Mouse (Mus musculus): Measurements from ENCODE around the gene Fibp. TPM values are rescaled to one million over a fixed set of nuclear protein-coding genes. Genes with fewer than 3 reads are reported as not detected.
"Not testable (repeated sequence)": the region's sequence is repeated elsewhere in the genome, so short reads cannot be mapped to it uniquely, and the experiment has no call there.

The Fibp gene
- total RNA-seq, 1 experiment from 2014 or later = 67.4 TPM

DNA sequence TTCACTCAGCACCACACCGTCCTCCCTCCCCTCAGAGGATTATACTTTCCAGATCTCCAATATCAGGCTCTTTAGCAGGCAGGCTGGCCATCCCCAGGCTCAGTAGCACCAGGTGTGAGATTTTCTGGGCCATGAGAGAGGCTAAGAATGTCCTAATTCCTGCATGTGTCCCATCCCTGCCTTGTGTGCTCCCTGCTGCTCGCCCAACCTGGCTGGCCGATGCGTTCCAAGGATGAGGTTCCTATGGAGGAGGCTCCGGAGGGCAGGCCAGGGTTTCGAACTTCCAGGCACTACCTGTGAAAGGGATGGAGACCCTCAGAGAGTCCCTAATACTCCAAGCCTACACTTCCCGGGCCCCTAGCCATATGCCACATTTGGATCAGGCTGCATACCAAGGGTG is 25.4 kb downstream of the Fibp start:
- ATAC-seq (replicated peaks; ENCODE audit: low read depth, poor library complexity, severe bottlenecking) = no peak

DNA sequence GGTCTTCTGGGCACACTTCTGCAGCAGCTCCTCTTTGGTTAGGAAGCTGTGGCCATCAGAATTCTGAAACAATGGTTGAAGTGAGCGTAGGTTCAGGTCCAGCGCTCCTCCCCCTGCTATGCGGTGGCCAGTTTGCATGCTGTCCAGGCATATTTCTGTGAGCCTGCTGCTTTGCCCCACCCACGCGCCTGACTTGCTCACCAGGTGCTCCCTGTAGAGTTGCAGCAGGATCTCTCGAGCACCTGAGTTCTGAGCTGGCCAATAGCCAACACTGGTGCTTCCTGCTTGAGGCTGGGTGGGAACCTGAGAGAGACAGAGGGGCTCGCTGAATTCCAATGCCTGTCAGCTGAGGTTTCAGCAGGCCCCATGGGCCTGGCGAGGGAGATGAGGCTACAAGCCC is 25.9 kb downstream of the Fibp start:
- ATAC-seq (replicated peaks; ENCODE audit: low read depth, poor library complexity, severe bottlenecking) = no peak

DNA sequence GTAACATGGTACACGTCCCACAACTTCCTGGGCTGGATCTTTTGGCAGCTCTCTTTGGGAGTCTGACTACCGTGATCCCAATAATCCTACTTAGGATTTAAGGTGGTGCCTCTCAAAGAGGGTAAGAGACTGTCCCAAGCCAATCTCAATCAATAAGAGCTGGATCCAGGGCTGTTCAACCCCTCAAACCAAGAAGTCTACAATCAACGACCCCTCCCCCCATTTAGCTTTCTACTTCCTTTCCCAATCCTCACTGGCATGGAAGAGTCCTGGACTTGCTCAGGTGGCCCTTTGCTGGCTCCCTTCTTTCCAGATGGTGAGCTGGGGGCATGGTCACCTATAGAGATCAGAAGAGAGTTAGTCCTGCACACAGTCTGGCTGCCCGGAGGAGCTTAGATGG is 26.4 kb downstream of the Fibp start:
- ATAC-seq (replicated peaks; ENCODE audit: low read depth, poor library complexity, severe bottlenecking) = no peak

DNA sequence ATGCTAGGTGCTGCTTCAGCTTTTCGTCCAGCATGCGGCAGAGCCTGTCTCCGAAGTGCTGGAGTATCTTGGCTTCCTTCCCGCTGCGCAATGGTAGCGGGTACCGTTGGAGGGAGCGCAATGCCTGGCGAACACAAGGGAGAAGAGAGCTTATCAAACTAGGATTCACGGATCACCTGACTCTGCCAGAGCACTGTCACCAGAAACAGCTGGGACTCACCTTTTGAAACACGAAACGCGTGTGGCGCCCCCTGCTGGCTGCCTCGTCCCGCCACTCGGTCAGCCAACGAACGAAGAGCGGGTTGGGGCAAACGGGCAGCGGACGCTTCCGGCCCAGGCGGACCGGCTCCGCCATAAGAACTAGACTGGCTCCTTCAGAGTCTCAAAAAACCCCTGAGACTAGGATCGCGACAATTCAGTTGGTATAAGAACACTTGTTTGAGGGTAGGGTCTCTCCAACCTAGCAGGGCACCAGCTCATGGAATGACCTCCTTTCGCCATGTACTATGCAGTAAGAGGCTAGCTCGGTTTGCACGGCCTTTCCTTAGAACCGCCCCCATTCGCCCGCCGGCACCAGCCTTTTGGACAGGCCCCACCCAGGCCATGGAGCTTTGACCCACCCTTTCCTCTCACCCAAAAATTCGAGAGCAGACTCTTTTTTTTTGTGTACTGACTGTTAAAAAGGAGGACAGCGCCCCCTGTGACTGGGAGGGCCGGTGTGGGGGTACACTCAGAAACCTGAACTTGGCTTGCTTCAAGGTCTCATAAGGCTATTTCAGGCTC is 27.5 kb downstream of the Fibp start, which contains the start of gene Mus81:
Gene Mus81, minus strand, starts transcription at position 635 of the 783 bp plus-strand sequence.
- ATAC-seq (replicated peaks; ENCODE audit: low read depth, poor library complexity, severe bottlenecking) = peak; percentile 46

DNA sequence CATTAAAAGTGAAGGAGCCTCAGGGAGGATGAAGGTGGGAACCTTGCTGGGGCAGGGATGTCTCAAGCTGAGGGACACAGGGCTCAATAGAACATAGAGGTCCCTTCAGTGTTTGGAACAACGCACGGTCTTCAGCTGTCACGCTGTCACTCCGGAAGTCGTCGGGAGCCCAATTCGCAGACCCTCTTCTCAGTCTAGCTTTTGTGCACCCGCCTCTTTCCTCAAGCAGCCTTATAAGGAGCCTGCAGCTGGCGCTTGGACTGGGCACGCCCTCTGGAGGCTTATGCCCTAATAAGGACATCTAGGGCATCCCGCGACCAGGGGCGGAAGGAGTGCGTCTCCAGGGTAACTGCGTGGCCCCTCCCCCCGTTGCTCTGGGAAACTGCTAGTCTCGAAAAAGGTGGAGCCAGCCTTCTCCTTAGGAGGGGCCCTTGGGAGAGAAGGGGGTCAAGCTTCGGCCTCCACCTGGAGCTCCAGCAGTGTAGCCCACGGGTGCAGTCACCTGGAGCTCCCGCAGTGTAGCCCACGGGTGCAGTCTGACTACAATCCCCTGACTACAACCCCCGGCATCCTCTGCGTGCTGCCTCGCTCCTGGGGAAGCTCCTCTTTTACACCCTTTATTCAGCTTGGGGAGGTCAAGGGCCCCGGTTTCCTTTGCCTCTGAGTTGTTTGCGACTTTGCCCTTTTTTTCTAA is 28.6 kb downstream of the Fibp start:
- ATAC-seq (replicated peaks; ENCODE audit: low read depth, poor library complexity, severe bottlenecking) = peak; percentile 57

DNA sequence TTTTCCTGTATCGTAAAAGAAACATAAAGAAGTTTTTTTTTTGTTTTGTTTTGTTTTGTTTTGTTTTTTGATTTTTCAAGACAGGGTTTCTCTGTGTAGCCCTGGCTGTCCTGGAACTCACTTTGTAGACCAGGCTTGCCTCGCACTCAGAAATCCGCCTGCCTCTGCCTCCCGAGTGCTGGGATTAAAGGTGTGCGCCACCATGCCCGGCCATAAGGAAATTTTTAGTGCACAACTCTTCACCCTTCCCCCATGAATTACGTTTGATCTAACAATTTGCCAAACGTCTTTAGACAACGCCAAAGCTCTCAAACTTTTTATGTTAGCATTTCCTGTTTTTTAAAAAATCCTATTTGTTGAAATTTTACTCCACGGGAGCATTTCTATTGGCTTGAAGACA is 29.3 kb downstream of the Fibp start:
- ATAC-seq (replicated peaks; ENCODE audit: low read depth, poor library complexity, severe bottlenecking) = not testable (repeated sequence)

DNA sequence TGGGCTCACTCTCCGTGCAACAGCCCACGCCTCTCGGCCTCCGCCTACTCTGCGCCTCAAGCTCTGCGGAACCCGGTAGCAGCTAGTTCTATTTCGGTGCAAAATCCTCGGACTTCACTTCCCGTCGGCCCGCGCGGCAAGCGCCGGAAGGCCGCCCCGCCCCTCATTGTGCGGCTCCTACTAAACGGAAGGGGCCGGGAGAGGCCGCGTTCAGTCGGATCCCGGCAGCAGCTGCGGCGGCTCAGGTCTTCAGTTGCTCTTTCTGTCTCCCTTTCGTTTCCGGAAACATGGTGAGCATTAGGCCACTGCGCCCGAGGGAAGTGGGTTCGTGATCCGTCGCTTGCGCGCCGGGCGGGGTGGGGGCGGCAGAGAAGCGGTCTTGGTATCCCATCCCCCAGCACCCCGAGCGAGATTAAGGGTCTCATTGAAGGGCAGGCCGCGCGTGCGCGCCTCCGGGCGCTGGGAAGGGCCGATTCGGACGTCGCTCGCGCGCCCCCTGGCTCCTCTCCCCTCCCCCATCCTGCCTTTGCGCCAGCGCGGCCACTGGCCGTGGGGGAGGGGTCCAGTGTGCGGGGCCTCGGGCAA is 30.0 kb downstream of the Fibp start, which contains the start of gene Cfl1:
Gene Cfl1, plus strand, starts transcription at position 143 of the 585 bp plus-strand sequence.
- peak; percentile 46 for ATAC-seq (replicated peaks; ENCODE audit: low read depth, poor library complexity, severe bottlenecking)

DNA sequence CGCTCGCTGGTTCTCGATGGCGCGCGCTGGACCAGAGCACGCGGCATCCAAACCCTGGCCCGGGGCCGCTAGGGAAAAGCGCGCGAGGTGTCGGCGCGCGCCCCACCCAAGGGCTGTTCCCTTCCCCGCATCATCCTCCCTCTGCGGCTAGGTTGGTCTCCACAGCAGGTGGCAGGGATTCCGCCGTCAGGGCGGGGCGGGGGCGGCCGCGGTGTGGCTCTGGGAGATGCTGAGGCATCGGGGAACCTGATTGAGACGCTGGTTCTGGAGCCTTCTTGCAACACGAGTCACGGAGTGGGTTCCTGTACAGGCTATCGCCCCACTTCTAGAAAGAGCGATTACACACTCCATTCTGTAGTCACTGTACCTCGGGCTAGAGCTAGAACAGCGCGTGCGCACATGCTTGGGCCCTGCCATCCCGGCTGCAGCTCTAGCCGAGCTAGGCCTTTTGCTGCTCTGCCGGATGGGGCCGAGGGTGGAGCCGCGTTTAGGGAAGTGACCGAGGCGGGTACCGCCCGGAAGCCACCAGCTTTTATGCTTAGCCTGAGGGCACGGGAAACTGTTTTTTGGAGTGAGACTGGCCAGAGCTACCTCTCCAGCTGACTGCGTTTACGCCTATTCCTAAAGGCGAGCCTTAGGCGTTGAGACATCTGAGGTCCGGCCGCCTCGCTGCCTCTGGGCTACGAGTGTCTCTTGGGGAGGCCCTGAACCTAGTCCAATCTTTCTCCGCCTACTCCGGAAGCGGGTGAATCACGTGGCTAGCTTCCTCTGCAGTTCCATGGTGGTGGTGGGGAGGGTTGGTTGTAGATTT is 30.7 kb downstream of the Fibp start:
- ATAC-seq (replicated peaks; ENCODE audit: low read depth, poor library complexity, severe bottlenecking) = peak; percentile 34

DNA sequence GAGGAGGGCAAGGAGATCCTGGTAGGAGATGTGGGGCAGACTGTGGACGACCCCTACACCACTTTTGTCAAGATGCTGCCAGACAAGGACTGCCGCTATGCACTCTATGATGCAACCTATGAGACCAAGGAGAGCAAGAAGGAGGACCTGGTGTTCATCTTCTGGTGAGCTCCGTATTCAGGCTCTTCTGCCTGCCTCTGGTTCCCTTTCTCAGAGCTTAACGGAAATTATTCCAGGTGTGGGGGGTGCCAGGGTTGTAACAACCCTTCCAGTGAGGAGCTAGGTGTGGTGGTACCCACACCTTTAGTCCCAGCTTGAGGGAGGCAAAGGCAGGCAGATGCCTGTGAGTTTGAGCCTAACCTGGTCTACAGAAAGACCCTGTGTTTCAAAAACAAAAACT is 32.2 kb downstream of the Fibp start:
- no peak for ATAC-seq (replicated peaks; ENCODE audit: low read depth, poor library complexity, severe bottlenecking)

DNA sequence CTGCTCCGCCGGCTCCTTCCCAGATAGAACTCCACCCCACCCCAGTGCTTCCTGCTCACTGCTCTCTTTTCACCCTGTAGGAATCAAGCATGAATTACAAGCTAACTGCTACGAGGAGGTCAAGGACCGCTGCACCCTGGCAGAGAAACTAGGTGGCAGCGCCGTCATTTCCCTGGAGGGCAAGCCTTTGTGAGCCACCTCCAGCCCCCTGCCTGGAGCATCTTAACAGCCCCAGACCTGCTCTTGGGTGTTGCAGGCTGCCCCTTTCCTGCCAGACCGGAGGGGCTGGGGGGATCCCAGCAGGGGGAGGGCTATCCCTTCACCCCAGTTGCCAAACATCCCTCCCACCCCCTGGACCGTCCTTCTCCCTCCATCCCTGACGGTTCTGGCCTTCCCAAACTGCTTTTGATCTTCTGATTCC is 32.9 kb downstream of the Fibp start:
- not testable (repeated sequence) for ATAC-seq (replicated peaks; ENCODE audit: low read depth, poor library complexity, severe bottlenecking)

DNA sequence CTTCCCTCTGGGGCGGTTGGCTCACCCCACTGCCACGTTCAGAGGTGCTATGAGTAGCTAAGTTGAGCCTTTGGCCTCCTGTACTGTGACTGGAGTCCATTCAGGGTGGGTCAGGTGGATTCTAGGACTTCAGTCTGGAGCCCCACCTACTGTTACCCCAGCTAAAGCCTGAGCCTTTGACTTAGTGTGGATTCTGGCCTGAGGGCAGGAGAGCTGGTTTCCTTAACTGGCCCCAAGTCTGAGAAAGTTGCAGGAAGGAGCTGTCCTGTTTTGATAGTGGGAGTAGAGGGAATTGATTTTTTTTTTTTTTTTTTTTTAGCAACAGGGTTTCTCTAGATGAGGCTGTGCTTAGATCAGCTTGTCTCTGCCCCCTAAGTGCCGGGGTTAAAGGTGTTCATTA is 33.9 kb downstream of the Fibp start:
- ATAC-seq (replicated peaks; ENCODE audit: low read depth, poor library complexity, severe bottlenecking) = no peak

DNA sequence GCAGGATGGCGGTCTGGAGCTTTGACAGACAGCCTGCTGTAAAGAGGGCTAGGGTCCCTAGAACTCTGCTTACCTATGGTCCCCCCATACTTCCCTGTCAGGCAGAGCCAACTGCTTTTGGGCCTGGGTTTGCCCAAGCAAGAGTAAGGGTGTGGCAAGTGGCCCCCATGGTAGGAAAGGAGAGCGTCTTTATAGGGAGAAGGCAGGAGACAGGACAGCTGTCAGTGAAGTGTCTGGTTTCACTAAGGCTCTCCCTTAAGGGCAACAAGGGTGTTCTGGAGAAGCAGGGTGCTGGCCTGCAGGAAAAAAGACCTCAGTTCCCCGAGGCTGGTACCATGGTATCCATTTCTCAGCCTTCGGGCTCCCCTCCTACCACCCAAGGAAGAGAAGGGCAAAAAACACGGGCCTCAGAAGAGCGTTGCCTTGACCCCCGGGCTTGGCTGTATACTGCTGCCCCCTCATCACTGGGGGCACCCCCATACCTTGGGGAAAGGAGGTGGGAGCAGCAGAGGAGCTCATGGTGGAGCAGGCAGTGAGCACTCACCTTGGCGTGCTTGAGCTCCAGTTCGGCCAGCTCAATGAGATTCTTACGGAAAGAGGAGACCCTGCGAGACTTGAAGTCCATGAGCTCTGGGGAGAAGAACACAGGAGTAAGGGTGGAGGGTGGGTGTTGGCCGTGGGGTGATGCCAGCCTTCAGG is 35.1 kb downstream of the Fibp start:
- no peak for ATAC-seq (replicated peaks; ENCODE audit: low read depth, poor library complexity, severe bottlenecking)

DNA sequence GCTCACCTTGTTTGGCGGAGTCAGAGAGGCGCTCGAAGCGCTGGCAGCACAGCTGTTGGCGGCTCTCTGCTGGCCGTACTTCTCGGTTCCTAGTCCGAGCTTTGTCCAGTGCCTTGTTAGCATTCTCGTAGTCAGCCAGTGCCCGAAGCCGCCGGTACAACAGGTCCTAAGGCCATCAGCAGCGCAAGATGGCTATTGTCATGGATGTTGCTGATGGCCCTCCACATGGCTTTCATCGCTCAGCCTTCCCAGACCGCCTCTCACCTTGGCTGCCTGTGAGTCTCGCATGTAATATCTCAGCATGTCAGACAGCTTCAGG is 35.6 kb downstream of the Fibp start:
- ATAC-seq (replicated peaks; ENCODE audit: low read depth, poor library complexity, severe bottlenecking) = no peak

DNA sequence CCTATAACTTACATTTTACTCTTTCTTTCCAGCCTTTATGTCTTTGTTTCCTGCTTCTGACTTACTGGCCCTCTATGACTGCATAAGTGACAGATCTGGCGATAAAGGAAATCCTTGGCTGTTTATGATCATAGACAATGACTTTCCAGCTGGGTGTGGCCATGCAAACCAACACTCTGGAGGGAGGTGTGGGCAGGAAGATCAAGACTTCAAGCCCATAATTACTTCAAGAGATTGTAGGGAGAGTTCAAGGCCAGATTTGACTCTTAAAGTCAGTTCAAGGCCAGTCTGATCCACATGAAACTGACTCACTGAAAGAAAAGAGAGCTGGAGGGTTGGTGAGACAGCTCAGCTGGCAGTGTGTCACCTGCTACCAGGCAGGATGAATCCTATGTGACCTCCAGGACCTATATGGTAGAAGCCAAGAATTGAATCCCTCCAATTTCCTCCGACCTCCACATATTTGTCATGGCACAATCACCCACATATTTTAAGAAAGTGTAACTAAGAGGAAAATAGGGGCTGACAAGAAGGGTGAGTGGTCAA is 40.0 kb downstream of the Fibp start:
- ATAC-seq (replicated peaks; ENCODE audit: low read depth, poor library complexity, severe bottlenecking) = no peak

DNA sequence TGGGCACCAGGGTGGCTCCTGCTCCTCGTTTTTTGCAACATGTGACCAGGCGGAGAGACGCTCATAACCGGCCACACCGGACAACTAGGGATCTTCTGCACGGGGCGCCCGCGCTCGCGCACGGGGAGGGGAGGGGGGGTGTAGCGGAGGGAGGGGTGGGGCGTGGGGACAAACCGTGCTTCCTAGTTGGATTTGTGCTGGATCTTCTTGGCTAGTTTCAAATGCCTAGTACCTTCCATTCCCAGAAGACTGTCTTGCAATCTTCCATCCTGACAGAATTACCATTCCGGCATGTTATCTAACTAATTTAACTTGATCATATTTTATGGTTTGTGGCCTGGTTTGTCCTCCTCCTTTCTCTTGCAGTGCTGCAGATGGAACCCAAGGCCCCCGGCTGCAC is 43.3 kb downstream of the Fibp start, which contains the start of gene 1700020D05Rik:
Gene 1700020D05Rik, minus strand, starts transcription at position 101 of the 400 bp plus-strand sequence.
- ATAC-seq (replicated peaks; ENCODE audit: low read depth, poor library complexity, severe bottlenecking) = no peak

DNA sequence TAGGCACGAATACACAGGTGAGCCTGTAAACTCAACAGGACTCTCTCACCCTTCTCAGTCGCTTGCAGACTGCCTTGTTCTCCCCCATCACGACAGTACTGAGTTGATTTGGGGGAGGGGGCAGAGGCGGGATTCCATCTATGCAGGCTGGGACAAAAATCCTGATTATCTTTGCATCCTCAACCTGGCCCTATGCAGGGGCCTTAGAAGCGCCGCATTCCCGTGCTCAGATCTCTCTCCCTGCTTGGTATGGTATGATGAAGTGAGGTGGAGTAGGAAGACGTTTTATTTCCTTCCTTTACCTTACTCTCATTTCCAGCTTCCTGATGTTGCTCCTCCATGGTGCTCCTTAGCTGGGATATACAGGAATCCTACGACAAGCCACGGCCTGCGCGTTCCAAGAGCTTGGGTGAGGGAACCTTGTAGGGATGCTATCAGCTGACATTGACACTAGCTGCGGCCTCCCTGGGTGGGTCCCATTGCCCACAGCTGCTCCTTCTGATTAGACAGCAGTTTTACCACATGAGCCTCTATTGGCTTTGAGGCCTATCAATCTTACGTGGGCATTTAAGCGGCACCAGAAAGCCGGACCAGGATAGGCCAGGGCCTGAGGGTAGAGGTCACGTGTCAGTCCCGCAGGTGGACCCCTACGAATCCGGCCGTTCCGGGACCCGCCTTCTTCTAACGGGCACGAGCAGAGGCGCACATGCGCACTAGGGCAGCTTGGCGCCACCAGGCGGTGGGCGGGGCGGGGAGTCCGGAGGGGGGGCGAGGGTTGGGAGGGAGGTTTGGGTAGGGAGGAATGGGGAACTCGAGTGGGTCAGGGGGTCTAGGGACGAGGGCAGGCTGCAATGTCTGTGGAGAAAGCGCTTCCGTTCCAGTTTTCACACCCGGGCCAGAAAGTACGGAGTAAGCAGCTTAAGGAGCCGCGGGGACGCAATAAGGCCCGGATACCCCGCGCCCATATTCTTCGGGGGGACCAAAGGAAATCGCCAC is 49.9 kb downstream of the Fibp start, which contains the start of gene Snx32:
Gene Snx32, minus strand, starts transcription at position 508 of the 996 bp plus-strand sequence.
- ATAC-seq (replicated peaks; ENCODE audit: low read depth, poor library complexity, severe bottlenecking) = peak; percentile 94

DNA sequence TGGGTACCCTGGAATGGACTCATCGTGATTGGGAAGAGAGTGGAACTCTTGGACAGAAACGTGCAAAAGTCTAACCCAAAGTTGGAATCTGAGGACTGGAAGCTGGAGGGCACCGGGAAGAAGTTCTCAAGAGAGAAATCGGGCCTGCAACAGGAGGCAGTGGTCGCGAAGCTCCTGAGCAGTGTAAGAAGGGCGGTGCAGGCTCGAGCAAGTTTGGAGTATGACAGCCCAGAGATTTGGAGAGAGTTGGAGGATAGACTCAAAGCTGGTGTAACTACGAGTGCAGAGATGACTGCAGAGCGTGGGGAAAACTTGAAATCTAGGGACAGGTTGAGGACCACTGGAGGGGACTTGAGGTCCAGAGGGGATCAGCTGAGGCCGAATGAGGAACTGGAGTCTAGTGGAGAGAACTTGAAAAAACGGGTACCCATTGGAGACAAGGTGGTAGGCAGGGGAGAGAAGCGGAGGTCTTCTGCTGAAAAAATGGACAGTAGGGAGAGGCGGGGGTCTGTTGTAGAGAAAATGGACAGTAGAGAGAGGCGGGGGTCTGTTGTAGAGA is 50.7 kb downstream of the Fibp start:
- ATAC-seq (replicated peaks; ENCODE audit: low read depth, poor library complexity, severe bottlenecking) = no peak

Data from common myeloid progenitor, adult 5-6 weeks (primary cell).